Mouse (Mus musculus) intestine, postnatal 0 days (tissue): ENCODE results near the gene Zfp541. TPM values are rescaled to one million over a fixed set of nuclear protein-coding genes. Genes with fewer than 3 reads are reported as not detected.

Source experiments
- ATAC-seq: fragments of 200-750 bp; cut with Nextera tagmentation; 2 replicates; pipeline ENCODE4 v1.8.0; 2017; ENCODE audit warnings: mild to moderate bottlenecking, moderate TSS enrichment, moderate library complexity
- H3K27ac ChIP-seq: fragments of 300-500 bp; sonication (generic); 2 replicates; pipeline ENCODE4 v1.5.1; 2014; ENCODE audit warnings: mild to moderate bottlenecking, low read depth, low read length, moderate library complexity
- H3K27me3 ChIP-seq: fragments of 300-500 bp; sonication (generic); replicated peaks from 2 replicates; pipeline ENCODE4 v1.6.1; 2014; ENCODE audit warnings: low read length, mixed read lengths; ENCODE audit not compliant: control insufficient read depth, insufficient read depth
- H3K36me3 ChIP-seq: fragments of 300-500 bp; sonication (generic); 2 replicates; pipeline ENCODE4 v1.6.1; 2014; ENCODE audit warnings: mild to moderate bottlenecking, moderate library complexity; ENCODE audit not compliant: control insufficient read depth, insufficient read depth
- H3K4me1 ChIP-seq: fragments of 300-500 bp; sonication (generic); replicated peaks from 2 replicates; pipeline ENCODE4 v1.6.1; 2014; ENCODE audit warnings: antibody characterized with exemption, low read length, mixed read lengths; ENCODE audit not compliant: control insufficient read depth, insufficient read depth
- H3K4me2 ChIP-seq: fragments of 300-500 bp; sonication (generic); replicated peaks from 2 replicates; pipeline ENCODE4 v1.6.1; 2014; ENCODE audit warnings: low read depth, mild to moderate bottlenecking, moderate library complexity
- H3K4me3 ChIP-seq: fragments of 300-500 bp; sonication (generic); 2 replicates; pipeline ENCODE4 v1.5.1; 2014; ENCODE audit warnings: low read depth, low read length
- H3K9ac ChIP-seq: fragments of 300-500 bp; sonication (generic); 2 replicates; pipeline ENCODE4 v1.6.1; 2014; ENCODE audit warnings: mild to moderate bottlenecking, low read depth, low read length
- H3K9me3 ChIP-seq: fragments of 300-500 bp; sonication (generic); 2 replicates; pipeline ENCODE4 v1.6.1; 2016; ENCODE audit warnings: mixed run types; ENCODE audit not compliant: control insufficient read depth
- CTCF ChIP-seq: sonication (generic); IDR thresholded peaks from 2 replicates; pipeline ENCODE4 v1.5.1; 2016; ENCODE audit warnings: low read depth, mild to moderate bottlenecking, control low read depth, antibody characterized with exemption, moderate library complexity
- WGBS: fragments of 180-500 bp; shearing (Covaris S2); extraction: QIAGEN DNeasy Blood & Tissue Kit; methylation state at CpG from one replicate; pipeline ENCODE4 v1.1.7; 2014; 5-methylcytosine and 5-hydroxymethylcytosine counted together
- polyA plus RNA-seq: library from polyadenylated mRNA; unstranded; fragments of >200 nt; fragmentation: Nextera tagmentation; extraction: Ambion mirVana; gene quantifications from 2 replicates; pipeline ENCODE4 v1.2.1, GENCODE M21; 2015

Gene Zfp541
- polyA plus RNA-seq, 1 experiment from 2014 or later: not detected

GRCm38 (mm10) chr7:16111284-16112090 lies 49.9 kb downstream of the Zfp541 start:
- no peak overlapping the region for H3K27ac ChIP-seq
- H3K4me1 ChIP-seq: no peaks in the 10 kb centered on the region
- no peak for ATAC-seq
- H3K36me3 ChIP-seq: peaks cover 95% of the 10 kb centered on the region
- TF ChIP-seq CTCF: no peak
- H3K4me3 ChIP-seq: no peak overlapping the region
- no peak overlapping the region for H3K9ac ChIP-seq
- no peak overlapping the region for H3K4me2 ChIP-seq
- WGBS: 91% methylated on average over 7 of the region's 7 CpGs
- H3K9me3 ChIP-seq: no peaks in the 10 kb centered on the region
- no peaks in the 10 kb centered on the region for H3K27me3 ChIP-seq

- WGBS: 90% methylated on average over 7 of the region's 7 CpGs
- Histone ChIP-seq H3K36me3 (peaks cover 62% of the 10 kb centered on the region), H3K27ac (no peak overlapping the region; the same call in 1 of the 2 replicates), H3K9me3 (no peaks in the 10 kb centered on the region), H3K4me2 (no peak overlapping the region), H3K4me1 (no peaks in the 10 kb centered on the region), H3K27me3 (no peaks in the 10 kb centered on the region), H3K4me3 (no peak overlapping the region), H3K9ac (no peak overlapping the region)
- TF ChIP-seq CTCF: no peak
- ATAC-seq: no peak
Measured at GRCm38 (mm10) chr7:16116418-16116817, 54.8 kb downstream of the Zfp541 start.

- WGBS: 85% methylated on average over 3 of the region's 3 CpGs
- Histone ChIP-seq H3K9me3 (no peaks in the 10 kb centered on the region), H3K4me3 (no peak overlapping the region), H3K27me3 (no peaks in the 10 kb centered on the region), H3K4me2 (no peak overlapping the region), H3K27ac (no peak overlapping the region), H3K4me1 (no peaks in the 10 kb centered on the region), H3K9ac (no peak overlapping the region), H3K36me3 (peaks cover 55% of the 10 kb centered on the region)
- no peak for TF ChIP-seq CTCF
- ATAC-seq: no peak
Measured at GRCm38 (mm10) chr7:16117100-16117499, 55.5 kb downstream of the Zfp541 start.

- ATAC-seq: peak; percentile 86
- no peaks in the 10 kb centered on the region for H3K9me3 ChIP-seq
- peak; percentile 96 for TF ChIP-seq CTCF
- no peaks in the 10 kb centered on the region for H3K4me1 ChIP-seq
- peak within 1 kb of the TSS; percentile 32 for H3K9ac ChIP-seq
- peak within 1 kb of the TSS; percentile 67 for H3K4me2 ChIP-seq
- H3K4me3 ChIP-seq: peak within 1 kb of the TSS; percentile 72
- 1% methylated on average over 33 of the region's 33 CpGs for WGBS
- peak within 1 kb of the TSS; percentile 57 for H3K27ac ChIP-seq
- H3K27me3 ChIP-seq: no peaks in the 10 kb centered on the region
- peaks cover 29% of the 10 kb centered on the region for H3K36me3 ChIP-seq
Measured at GRCm38 (mm10) chr7:16119569-16120261, 58.1 kb downstream of the Zfp541 start, which contains the start of gene Kptn. TSS of gene Kptn (plus strand) at chr7:16119895.

GRCm38 (mm10) chr7:16120262-16120600 lies 58.6 kb downstream of the Zfp541 start:
- peak overlapping the region; percentile 67 for H3K4me2 ChIP-seq
- peaks cover 24% of the 10 kb centered on the region for H3K36me3 ChIP-seq
- 29% methylated on average over 9 of the region's 9 CpGs for WGBS
- TF ChIP-seq CTCF: no peak
- no peaks in the 10 kb centered on the region for H3K27me3 ChIP-seq
- H3K4me1 ChIP-seq: no peaks in the 10 kb centered on the region
- ATAC-seq: peak; percentile 47
- no peaks in the 10 kb centered on the region for H3K9me3 ChIP-seq
- H3K4me3 ChIP-seq: peak overlapping the region; percentile 72
- H3K27ac ChIP-seq: no peak overlapping the region
- H3K9ac ChIP-seq: 0 out of 2 replicates have a peak overlapping the region, but pooled peaks have one; percentile 32

- 73% methylated on average over 9 of the region's 9 CpGs for WGBS
- H3K27me3 ChIP-seq: peaks cover 6% of the 10 kb centered on the region; the same call in 1 of the 2 replicates
- no peak overlapping the region for H3K9ac ChIP-seq
- H3K36me3 ChIP-seq: peaks cover 5% of the 10 kb centered on the region; the same call in 1 of the 2 replicates
- H3K4me2 ChIP-seq: no peak overlapping the region
- no peak overlapping the region for H3K27ac ChIP-seq
- H3K4me3 ChIP-seq: no peak overlapping the region
- TF ChIP-seq CTCF: peak; percentile 26; the same call in 1 of the 2 replicates
- H3K9me3 ChIP-seq: no peaks in the 10 kb centered on the region
- no peak for ATAC-seq
- no peaks in the 10 kb centered on the region for H3K4me1 ChIP-seq
Measured at GRCm38 (mm10) chr7:16125829-16126228, 64.2 kb downstream of the Zfp541 start.
